Mouse (Mus musculus): Measurements from ENCODE around the gene Dis3. TPM values are rescaled to one million over a fixed set of nuclear protein-coding genes. Genes with fewer than 3 reads are reported as not detected.

Gene Dis3
- total and polyA plus RNA-seq, 3 experiments, result 42.2 to 159 (median 79.6) TPM

DNA sequence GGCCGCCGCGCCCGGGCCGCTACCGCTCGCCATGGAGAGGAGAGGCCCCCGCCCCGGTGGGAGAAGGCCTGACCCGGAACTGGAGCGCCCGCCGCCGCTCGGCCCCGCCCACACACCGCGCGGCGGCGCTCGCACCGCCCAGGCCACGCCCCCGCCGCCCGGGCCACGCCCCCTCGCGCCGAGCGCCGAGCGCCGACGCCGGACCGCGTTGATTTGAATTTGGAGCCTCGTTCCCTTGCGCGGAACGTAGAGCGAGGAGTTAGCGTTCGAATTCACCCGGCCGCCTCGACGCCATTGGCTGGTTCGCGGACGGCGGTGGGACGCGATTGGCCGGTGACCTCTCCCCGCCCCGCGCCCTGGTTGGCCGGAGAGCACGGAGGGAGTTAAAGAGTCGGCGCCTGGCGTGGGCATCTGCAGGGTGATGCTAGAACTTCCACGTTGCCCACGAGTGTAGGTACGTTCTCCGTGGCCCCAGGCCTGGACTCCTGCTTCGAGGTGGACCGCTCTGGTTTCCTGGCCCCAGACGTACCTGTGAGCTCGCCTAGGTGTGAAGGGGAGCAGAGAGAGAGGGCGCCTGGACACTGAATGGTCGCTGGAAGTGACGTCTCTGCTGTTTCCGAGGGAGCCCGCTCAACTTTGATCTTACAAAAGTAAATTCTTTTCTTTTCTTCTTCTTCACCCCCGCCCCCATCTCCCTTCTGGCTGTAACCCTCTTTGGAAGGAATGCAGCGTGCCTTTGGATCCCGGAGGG, 53.4 kb downstream of the Dis3 start, which contains the start of the genes Mzt1 and Bora:
Gene Mzt1, minus strand, starts transcription at position 104 of the 751 bp plus-strand sequence.
Gene Bora, plus strand, starts transcription at position 192 of the 751 bp plus-strand sequence.
- Histone ChIP-seq H3K27ac (ENCODE audit: control insufficient read depth, low read depth, low read length) (peak within 1 kb of the TSS; percentile 93), H3K79me2 (ENCODE audit: control insufficient read depth, insufficient read depth, low read length, poor library complexity) (peaks cover 63% of the 10 kb centered on the region), H3K27me3 (ENCODE audit: control insufficient read depth in 1 of 2, insufficient read depth in 2 of 2, low read length in 2 of 2) (no peaks in the 10 kb centered on the region), H3K36me3 (ENCODE audit: control insufficient read depth in 1 of 2, insufficient read depth in 2 of 2, low read length in 2 of 2) (peaks cover 11 to 36% of the 10 kb centered on the region in 2 experiments), H3K4me1 (ENCODE audit: control insufficient read depth in 1 of 2, insufficient read depth in 2 of 2, low read length in 2 of 2) (peaks cover 13 to 27% of the 10 kb centered on the region in 2 experiments), H3K9me3 (replicated peaks; ENCODE audit: insufficient read depth, low read length) (no peaks in the 10 kb centered on the region), H3K4me3 (ENCODE audit: control insufficient read depth in 1 of 2, insufficient read depth in 1 of 2, low read depth in 2 of 2, low read length in 2 of 2) (peak within 1 kb of the TSS; percentile 94 to 97), H3K9ac (ENCODE audit: control insufficient read depth, low read depth, low read length, poor library complexity, severe bottlenecking) (peak within 1 kb of the TSS; percentile 91)
- TF ChIP-seq NRF1 (IDR thresholded peaks at IDR 0.05; ENCODE audit: insufficient read depth, low read depth, low read length, poor library complexity, severe bottlenecking) (peak; percentile 40; the same call in 1 of the 2 replicates), TBP (IDR thresholded peaks at IDR 0.05; ENCODE audit: low read depth, low read length) (0 out of 2 replicates have a peak, but pooled peaks have one; percentile 42), CHD2 (IDR thresholded peaks at IDR 0.05; ENCODE audit: low read length) (no peak), HCFC1 (IDR thresholded peaks at IDR 0.05; ENCODE audit: low read depth, low read length) (peak; percentile 76), ETS1 (IDR thresholded peaks at IDR 0.05; ENCODE audit: low read depth, low read length) (no peak), ELF1 (IDR thresholded peaks at IDR 0.05; ENCODE audit: low read depth, low read length) (peak; percentile 65), E2F4 (IDR thresholded peaks at IDR 0.05; ENCODE audit: borderline replicate concordance, low read depth, low read length) (no peak), POLR2AphosphoS2 (IDR thresholded peaks at IDR 0.05; ENCODE audit: low read length) (peak; percentile 84), USF2 (IDR thresholded peaks at IDR 0.05; ENCODE audit: borderline replicate concordance in 1 of 2, insufficient read depth in 1 of 2, low read depth in 1 of 2, low read length in 2 of 2) (no peak), EP300 (IDR thresholded peaks at IDR 0.05; ENCODE audit: low read depth in 1 of 2, low read length in 2 of 2) (peak in 1 of 2 experiments; percentile 5; a peak in 1 of 4 replicates), TAL1 (IDR thresholded peaks at IDR 0.05; ENCODE audit: low read length) (no peak), SIN3A (IDR thresholded peaks at IDR 0.05; ENCODE audit: low read length) (peak; percentile 9; the same call in 1 of the 2 replicates), MAX (IDR thresholded peaks at IDR 0.05; ENCODE audit: low read length) (peak; percentile 79), POLR2A (IDR thresholded peaks at IDR 0.05; ENCODE audit: control insufficient read depth in 1 of 2, insufficient read depth in 1 of 2, low read depth in 1 of 2, low read length in 2 of 2, poor library complexity in 1 of 2) (peak in 1 of 2 experiments; percentile 93; a peak in 3 of 4 replicates), TCF12 (IDR thresholded peaks at IDR 0.05; ENCODE audit: low read depth, low read length) (0 out of 2 replicates have a peak, but pooled peaks have one; percentile 23), ZMIZ1 (IDR thresholded peaks at IDR 0.05; ENCODE audit: low read depth, low read length) (peak; percentile 63; the same call in 1 of the 2 replicates), JUND (IDR thresholded peaks at IDR 0.05; ENCODE audit: low read depth, low read length) (no peak), MYC (IDR thresholded peaks at IDR 0.05; ENCODE audit: low read depth, low read length) (0 out of 2 replicates have a peak, but pooled peaks have one; percentile 40), MYB (IDR thresholded peaks at IDR 0.05; ENCODE audit: low read depth, low read length) (no peak), MAZ (IDR thresholded peaks at IDR 0.05; ENCODE audit: low read depth, low read length) (0 out of 2 replicates have a peak, but pooled peaks have one; percentile 28), UBTF (IDR thresholded peaks at IDR 0.05; ENCODE audit: borderline replicate concordance, insufficient read depth, low read depth, low read length) (no peak), NELFE (IDR thresholded peaks at IDR 0.05; ENCODE audit: low read depth, low read length) (peak; percentile 81)
- peak; percentile 96 for DNase-seq (ENCODE audit: low read depth, low spot score)

All from MEL (cell line).